In genomic region chr7:44456302-44456701, GRCm38 (mm10) we compare ENCODE assay signal across 25 mouse cellular contexts. TPM values are rescaled to one million over a fixed set of nuclear protein-coding genes. Genes with fewer than 3 reads are reported as not detected.
DNase-seq lines count a peak whose midpoint lies in the region; ATAC-seq lines count a peak whose summit lies in the region.
"Had no signal": no experiment of that assay in that cellular context is flagged by ENCODE, and none has a peak within 500 bp of the region (broad histone marks: within the 10 kb centered on the region; RNA-seq: fewer than 3 reads in every experiment).

No protein-coding gene starts in this region.

- H3K4me1 ChIP-seq in liver, embryonic 12.5 days = peaks cover 10% of the 10 kb centered on the region
- no peaks in the 10 kb centered on the region for H3K4me1 ChIP-seq in kidney, embryonic 16.5 days (ENCODE audit: insufficient read depth, low read length)

- peak; percentile 1 for DNase-seq in layer of hippocampus, adult 9-11 months
- no peak for DNase-seq in layer of hippocampus, adult 11-12 months (ENCODE audit: low spot score)
- peak; percentile 75 for DNase-seq in R1 (ENCODE audit: low read depth, low spot score)
- peak; percentile 61 for DNase-seq in ZHBTc4 (ENCODE audit: low read depth, low spot score)
- no peak for DNase-seq in neural tube, embryonic 10.5 days (ENCODE audit: extremely low spot score, low spot score)
- DNase-seq in urinary bladder, postnatal 25 days (ENCODE audit: low spot score) = no peak
- DNase-seq: adrenal gland, postnatal 10 days; B cell, adult 2 months; forebrain, postnatal 0 days; heart, postnatal 14 days; kidney, adult 8-10 months; lung, embryonic 14.5 days; lung, postnatal 14 days; thymus, postnatal 25 days had no signal

- no peak overlapping the region for H3K4me3 ChIP-seq in liver, embryonic 12.5 days
- H3K4me3 ChIP-seq in kidney, embryonic 16.5 days (ENCODE audit: low read length) = no peak overlapping the region
- H3K4me3 ChIP-seq: forebrain, embryonic 12.5 days; hindbrain, embryonic 10.5 days; intestine, embryonic 15.5 days; midbrain, embryonic 10.5 days; midbrain, embryonic 15.5 days had no signal

- ATAC-seq in liver, embryonic 12.5 days = peak; percentile 63; the same call in 1 of the 2 replicates
- ATAC-seq in kidney, embryonic 16.5 days (ENCODE audit: low FRiP score, low TSS enrichment) = no peak
- ATAC-seq: forebrain, postnatal 0 days; hindbrain, embryonic 16.5 days; intestine, embryonic 15.5 days; midbrain, embryonic 15.5 days had no signal

- H3K9ac ChIP-seq in liver, embryonic 12.5 days = no peak overlapping the region
- H3K9ac ChIP-seq in kidney, embryonic 16.5 days (replicated peaks; ENCODE audit: low read length) = no peak overlapping the region
- H3K9ac ChIP-seq: forebrain, embryonic 12.5 days; forebrain, postnatal 0 days; intestine, embryonic 15.5 days; lung, embryonic 14.5 days; midbrain, embryonic 15.5 days had no signal

- H3K9me3 ChIP-seq in liver, embryonic 12.5 days (replicated peaks) = no peaks in the 10 kb centered on the region
- H3K9me3 ChIP-seq in kidney, embryonic 16.5 days (ENCODE audit: low read length) = peaks cover 6% of the 10 kb centered on the region; the same call in 1 of the 2 replicates
- H3K9me3 ChIP-seq: forebrain, embryonic 12.5 days; hindbrain, embryonic 10.5 days; intestine, embryonic 15.5 days; midbrain, embryonic 15.5 days had no signal

- no peaks in the 10 kb centered on the region for H3K36me3 ChIP-seq in liver, embryonic 12.5 days
- H3K36me3 ChIP-seq in kidney, embryonic 16.5 days (ENCODE audit: insufficient read depth, low read length) = no peaks in the 10 kb centered on the region
- H3K36me3 ChIP-seq: intestine, embryonic 15.5 days had no signal

- WGBS in liver, embryonic 12.5 days (ENCODE audit: insufficient replicate concordance) = 69% methylated on average over 1 of the region's 1 CpGs
- 83% methylated on average over 1 of the region's 1 CpGs for WGBS in kidney, embryonic 16.5 days

- H3K27ac ChIP-seq in liver, embryonic 12.5 days = no peak overlapping the region
- H3K27ac ChIP-seq in kidney, embryonic 16.5 days (ENCODE audit: low read length) = no peak overlapping the region
- H3K27ac ChIP-seq: forebrain, embryonic 12.5 days; hindbrain, embryonic 10.5 days; intestine, embryonic 15.5 days; midbrain, embryonic 10.5 days; midbrain, embryonic 15.5 days had no signal

- peaks cover 78% of the 10 kb centered on the region for H3K27me3 ChIP-seq in liver, embryonic 12.5 days (replicated peaks)
- peaks cover 19% of the 10 kb centered on the region for H3K27me3 ChIP-seq in kidney, embryonic 16.5 days (ENCODE audit: insufficient read depth, low read length)
- H3K27me3 ChIP-seq: midbrain, embryonic 15.5 days had no signal

- H3K4me2 ChIP-seq in liver, embryonic 12.5 days = no peak overlapping the region
- no peak overlapping the region for H3K4me2 ChIP-seq in kidney, embryonic 16.5 days (replicated peaks; ENCODE audit: low read depth, low read length)
- H3K4me2 ChIP-seq: forebrain, embryonic 12.5 days; intestine, embryonic 15.5 days; lung, embryonic 14.5 days; midbrain, embryonic 15.5 days had no signal

RNA-seq across cellular contexts. Expression of gene Aspdh, which starts 8.9 kb away (rescaled TPM):
- polyA plus RNA-seq in liver, embryonic 12.5 days (2016; fragmentation: Nextera tagmentation; extraction: Ambion mirVana) = 5.5 and 6.4 TPM in 2 replicates
- polyA plus RNA-seq in kidney, embryonic 16.5 days (2015; fragmentation: Nextera tagmentation; extraction: Ambion mirVana) = 6.9 and 7.7 TPM in 2 replicates
- polyA plus RNA-seq: embryonic facial prominence, embryonic 11.5 days; limb, embryonic 11.5 days had no signal

RNA-seq across cellular contexts. Expression of gene Josd2, which starts 11.5 kb away (rescaled TPM):
- 189 and 194 TPM in 2 replicates for polyA plus RNA-seq in liver, embryonic 12.5 days (2016; fragmentation: Nextera tagmentation; extraction: Ambion mirVana)
- polyA plus RNA-seq in kidney, embryonic 16.5 days (2015; fragmentation: Nextera tagmentation; extraction: Ambion mirVana) = 88.1 and 89.5 TPM in 2 replicates

RNA-seq across cellular contexts. Expression of gene Lrrc4b, which starts 27.5 kb away (rescaled TPM):
- 0.07 TPM in 1 of 2 replicates, not detected in the other for polyA plus RNA-seq in liver, embryonic 12.5 days (2016; fragmentation: Nextera tagmentation; extraction: Ambion mirVana)
- polyA plus RNA-seq in kidney, embryonic 16.5 days (2015; fragmentation: Nextera tagmentation; extraction: Ambion mirVana) = 0.25 and 0.32 TPM in 2 replicates
- polyA plus RNA-seq: liver, adult 2 months had no signal

RNA-seq across cellular contexts. Expression of gene Emc10, which starts 40.0 kb away (rescaled TPM):
- polyA plus RNA-seq in liver, embryonic 12.5 days (2016; fragmentation: Nextera tagmentation; extraction: Ambion mirVana) = 70.6 and 74.8 TPM in 2 replicates
- 117 and 127 TPM in 2 replicates for polyA plus RNA-seq in kidney, embryonic 16.5 days (2015; fragmentation: Nextera tagmentation; extraction: Ambion mirVana)

RNA-seq across cellular contexts. Expression of gene Fam71e1, which starts 40.1 kb away (rescaled TPM):
- 2.8 and 3.3 TPM in 2 replicates for polyA plus RNA-seq in liver, embryonic 12.5 days (2016; fragmentation: Nextera tagmentation; extraction: Ambion mirVana)
- polyA plus RNA-seq in kidney, embryonic 16.5 days (2015; fragmentation: Nextera tagmentation; extraction: Ambion mirVana) = 15.4 and 17.8 TPM in 2 replicates

Comparison
In these comparisons a context has a peak if more than half of its experiments do, and no peak if none do; other contexts are left out.
1. DNase-seq: peak in layer of hippocampus, adult 9-11 months (single experiment), R1 (single experiment) and ZHBTc4 (single experiment); none in layer of hippocampus, adult 11-12 months (single experiment), neural tube, embryonic 10.5 days (single experiment) and urinary bladder, postnatal 25 days (single experiment).